Mouse (Mus musculus): ENCODE measurements around the gene Stk39.

Stk39 gene

DNA sequence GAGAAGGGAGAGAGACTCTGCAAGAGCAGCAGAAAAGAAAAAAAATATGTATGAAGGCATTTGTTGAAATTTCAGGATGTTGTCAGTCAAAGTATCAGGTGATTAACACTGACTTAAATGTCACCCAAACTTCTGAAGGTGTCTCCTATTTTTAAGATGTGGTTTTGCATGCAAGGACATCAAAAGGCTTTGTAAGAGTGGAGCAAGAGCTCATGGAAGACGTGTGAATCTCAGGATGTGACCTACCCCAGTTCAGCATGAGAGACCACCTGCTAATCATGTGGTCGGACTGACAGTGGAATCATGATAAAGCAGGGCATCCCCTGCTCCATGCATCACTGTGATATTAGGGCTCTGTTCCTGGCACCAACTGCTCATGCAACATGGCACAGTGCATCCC, 175.3 kb downstream of the Stk39 start:
- in situ Hi-C loops (cut with MboI, MseI), result no loop called here

DNA sequence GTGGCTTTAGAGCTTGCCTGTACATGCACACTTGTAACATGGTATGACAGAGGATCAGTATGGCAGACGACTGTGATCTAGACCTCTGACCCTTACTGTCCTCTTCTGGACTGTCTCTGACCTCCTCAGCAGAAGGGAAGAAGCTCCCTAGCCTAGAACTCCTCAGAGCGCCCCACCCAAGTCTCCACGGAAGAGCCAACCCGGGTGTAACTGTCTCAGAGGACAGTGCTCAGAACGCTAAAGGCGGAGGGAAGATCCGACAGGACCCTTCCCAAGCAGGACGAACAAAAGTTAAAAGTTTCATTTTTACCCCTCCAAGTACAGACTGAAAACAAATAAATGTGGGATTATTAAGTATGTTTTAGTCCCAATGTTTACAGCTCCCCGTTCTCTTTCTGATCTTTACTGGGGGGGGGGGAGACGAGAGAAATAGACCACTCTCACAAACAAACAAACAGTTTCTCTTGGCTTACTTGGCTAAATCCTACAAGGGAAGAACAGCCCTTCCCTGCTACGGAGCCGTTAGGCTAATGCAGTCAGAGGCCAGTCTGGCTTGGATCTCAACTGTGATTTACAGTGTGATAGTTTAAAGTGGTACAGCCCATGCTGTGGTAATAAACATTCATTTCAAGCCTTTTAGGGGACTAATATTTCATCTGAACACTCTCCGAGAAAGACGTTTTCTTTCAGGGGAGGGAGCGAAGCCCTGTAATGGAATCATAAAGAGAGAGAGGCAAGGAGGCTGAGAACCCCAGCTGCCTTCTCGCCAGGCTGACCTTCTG, 179.3 kb downstream of the Stk39 start:
- in situ Hi-C loops (cut with MboI, MseI), result no loop called here

DNA sequence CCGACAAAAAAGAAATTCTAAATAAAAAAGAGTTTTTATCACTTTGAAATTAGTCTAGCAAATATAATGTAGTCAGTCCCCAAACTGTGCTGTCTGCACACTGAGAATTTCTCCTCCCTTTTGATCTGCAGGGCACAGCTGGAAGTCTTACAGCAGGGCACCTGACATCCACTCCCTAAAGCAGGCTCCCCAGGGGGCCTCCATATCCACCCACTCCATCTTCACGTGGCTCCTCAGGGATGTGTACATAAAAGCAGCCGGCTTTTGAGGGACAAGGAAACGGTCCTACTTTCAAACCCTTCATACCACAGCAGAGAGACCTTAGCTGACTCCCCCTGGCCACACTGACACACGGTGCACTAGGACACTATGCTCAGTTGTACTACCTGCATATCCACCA, 180.2 kb downstream of the Stk39 start:
- in situ Hi-C loops (cut with MboI, MseI), result no loop called here

DNA sequence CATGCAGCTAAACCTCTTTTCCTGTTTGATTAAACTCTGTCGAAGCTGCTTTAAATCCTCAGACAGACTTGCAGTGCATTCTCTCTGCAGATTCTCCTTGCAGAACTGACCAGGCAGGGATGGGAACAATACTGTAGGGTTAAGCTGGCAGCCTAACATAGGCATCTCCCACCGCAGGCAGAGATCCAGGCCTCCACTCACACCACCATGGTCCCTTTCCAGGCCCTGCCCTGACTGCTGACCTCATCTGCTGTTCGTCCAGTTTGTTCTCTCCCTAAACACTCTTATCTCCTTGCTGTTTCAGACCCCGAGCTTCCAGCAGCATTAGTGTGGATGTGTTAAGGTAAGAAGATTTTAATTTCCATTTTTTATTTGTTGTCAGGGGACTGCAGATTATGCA, 182.1 kb downstream of the Stk39 start:
- in situ Hi-C loops (cut with MboI, MseI), result no loop called here

DNA sequence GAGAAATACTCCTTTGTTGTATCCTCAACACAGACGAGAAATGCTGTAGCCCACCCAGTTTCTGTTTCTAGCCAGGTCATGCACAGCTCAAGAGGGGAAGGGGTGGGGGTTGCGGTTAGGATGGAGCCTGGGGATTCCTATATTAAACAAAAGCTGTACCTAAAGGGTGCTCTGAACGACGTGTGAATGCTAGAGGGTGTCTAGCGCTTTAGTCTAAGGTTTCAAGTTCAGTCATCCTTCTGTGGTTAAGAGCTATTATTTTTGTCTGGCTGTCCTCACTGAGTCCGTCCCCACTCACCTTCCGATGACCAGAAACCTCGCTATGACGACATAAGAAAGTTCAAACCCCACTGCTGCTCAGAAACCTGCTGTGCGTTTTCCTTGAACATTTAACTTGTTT, 182.9 kb downstream of the Stk39 start:
- in situ Hi-C loops (cut with MboI, MseI), result no loop called here

DNA sequence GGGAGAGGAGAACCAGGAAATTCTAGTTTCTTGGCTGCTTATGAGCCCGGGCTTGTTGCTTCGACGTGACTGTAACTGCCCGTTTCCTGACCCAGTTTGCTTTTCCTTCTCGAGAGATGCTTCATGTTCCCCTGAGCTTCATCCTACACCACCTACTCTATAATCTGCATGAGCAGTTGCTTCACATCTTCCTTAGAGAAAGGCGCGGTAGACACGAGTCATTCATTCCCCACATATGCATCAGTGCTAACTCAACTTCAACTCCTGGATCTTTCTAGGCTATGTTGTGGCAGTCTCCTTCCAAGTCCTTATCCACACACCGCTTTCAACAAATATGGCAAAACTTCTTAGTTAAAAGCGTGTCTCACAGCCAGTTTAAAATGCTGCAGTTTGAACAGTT, 184.0 kb downstream of the Stk39 start:
- in situ Hi-C loops (cut with MboI, MseI), result no loop called here

DNA sequence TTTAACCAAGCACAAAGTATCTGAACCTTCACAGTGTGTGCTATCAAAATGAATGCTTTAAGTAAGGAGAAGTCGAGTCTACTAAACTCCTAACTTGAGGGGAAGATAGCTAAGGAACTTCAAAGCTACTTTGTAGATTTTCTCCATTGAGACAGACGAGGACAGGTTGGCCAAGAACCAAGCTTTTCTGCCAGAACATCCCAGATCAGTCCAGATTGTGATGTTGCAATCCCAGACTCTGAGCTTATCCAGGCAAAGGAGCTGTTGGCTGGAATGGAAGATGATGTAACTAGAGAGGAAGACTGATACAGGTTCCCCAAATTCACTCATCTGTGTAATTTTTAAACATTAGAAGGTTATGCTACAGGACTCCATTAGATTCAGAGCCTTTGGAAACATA, 187.7 kb downstream of the Stk39 start:
- in situ Hi-C loops (cut with MboI, MseI), result no loop called here

DNA sequence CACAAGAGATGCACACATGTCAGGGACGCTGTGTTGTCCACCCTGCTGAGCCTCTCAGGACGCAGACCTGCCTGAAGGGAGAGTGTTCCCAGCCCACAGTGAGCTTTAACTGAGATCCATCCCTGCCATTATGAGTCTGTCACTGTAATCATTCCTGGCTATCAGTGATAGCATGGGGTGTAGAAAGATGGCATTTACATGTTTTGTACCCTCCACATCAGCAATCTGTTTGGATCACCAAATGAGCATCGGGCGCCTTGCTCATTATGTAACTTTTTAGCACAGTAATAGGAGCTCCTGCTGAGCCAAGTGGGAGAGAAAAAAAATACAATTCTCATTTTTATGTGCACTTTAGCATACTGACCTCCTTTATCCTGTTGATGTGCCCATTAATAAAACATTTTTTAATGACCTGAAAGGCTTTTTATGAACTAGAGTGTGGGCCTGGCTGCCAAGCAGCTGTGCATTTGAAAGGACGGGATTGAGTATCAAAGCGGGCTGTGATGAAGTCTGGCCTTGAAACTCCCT, 189.0 kb downstream of the Stk39 start:
- in situ Hi-C loops (cut with MboI, MseI), result no loop called here

DNA sequence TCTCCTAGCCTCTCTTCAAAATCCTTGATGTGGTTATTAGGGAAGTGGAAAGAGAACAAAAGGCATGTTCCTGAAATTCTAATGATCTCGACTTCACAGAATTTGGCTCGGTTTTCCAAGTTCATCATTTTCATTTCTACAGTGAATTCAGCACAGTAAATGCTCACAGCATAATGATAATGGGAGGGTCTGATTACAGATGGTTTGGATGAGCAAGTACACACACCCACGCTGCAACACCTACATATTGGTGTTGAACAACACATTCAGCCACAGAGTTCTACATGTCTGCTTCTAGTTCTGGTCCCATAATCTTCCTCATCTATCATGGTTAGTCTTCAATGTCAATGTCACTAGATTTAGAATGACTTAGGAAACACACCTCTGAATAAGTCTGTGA, 190.5 kb downstream of the Stk39 start:
- in situ Hi-C loops (cut with MboI, MseI), result no loop called here

DNA sequence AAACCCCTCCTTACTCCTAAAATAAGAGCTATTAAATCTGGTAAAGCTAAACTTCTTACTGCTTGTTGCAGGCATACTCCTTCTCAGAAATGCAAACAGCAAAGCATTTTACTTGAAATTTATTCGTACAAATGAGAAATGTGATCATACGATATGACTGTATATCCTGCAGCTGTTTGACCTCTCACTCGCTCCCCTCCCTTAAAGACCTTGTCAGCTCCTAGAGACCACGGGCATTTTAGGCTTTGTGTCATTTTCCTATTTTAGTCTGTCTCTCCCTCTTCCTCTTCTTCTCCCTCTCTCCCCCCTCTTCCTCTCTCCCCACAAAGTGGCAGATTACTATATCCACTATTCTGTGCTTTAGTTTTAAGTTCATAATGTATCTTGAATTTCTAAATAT, 200.8 kb downstream of the Stk39 start:
- in situ Hi-C loops (cut with MboI, MseI), result no loop called here

DNA sequence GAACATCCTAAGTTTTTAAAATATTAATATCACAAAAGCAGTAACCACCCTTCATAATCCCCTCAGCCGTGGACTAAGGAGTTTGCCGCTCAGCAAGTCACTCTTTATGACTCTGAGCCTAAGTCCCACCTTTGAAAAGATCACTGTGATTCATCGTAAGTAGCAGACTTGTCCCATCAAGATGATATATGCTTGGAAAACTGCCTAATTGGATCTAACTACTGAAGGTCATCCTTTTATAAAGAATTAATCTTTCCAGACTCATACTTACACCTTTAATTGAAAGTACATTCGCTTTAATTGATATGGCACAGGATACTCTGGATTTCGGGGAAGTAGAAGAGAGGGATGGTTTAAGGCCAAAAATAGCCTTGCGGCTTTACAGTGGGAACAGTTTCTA, 201.2 kb downstream of the Stk39 start:
- in situ Hi-C loops (cut with MboI, MseI), result no loop called here

DNA sequence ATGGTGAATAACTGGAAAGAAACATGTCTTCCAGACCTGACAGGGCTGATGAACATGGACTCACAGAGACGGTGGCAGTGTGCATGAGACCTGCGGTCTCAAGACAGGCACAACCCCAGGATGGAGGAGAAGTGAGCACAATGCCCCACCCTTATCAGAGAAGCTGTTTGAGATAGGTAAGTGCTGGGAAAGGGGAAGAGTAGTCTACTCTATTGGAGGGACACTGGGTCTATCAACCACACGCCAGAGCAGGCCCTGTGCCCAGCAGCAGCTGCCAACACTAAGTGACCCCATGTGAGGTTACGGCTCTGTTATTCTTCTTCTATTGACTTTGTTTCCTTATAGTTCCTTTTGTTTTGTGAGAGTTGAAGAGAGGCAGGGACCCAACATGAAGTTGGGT, 202.4 kb downstream of the Stk39 start:
- in situ Hi-C loops (cut with MboI, MseI), result no loop called here

DNA sequence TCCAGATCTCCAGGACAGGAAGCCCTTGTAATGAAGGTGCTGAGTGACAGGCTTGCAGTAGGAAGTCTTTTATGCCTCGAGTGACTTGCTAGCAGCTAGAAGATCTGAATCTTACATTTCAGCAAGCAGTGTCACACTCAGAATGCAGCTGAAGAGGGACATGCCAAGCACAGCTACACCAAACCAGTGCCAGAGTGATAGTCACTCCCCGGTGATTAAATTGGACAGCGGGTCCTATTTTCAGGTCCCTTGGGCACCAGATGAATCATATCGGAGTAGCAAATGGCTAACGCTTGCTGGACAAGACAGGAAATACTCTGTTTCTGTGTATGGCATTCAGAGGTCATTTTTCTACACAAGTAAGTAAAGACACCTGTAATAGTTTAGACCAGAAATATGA, 207.2 kb downstream of the Stk39 start:
- in situ Hi-C loops (cut with MboI, MseI), result no loop called here

DNA sequence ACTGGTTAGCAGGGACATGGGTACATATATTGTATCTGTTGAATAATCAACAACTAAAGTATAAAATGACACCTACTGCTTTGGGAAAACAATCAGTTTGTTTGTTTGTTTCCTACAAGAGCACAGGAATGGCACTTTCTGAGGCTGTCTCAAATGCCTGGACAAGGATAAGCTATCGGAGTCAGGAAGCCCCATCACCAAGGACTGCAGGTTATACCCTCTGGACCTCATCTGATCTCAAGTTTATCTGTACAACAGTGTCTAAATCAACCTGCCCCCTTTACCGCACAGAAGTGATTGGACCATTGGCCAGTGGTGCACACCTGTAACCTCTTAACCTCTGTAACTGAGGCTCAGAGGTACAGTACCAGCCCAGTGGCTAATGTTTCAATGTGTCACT, 211.2 kb downstream of the Stk39 start:
- in situ Hi-C loops (cut with MboI, MseI), result no loop called here

DNA sequence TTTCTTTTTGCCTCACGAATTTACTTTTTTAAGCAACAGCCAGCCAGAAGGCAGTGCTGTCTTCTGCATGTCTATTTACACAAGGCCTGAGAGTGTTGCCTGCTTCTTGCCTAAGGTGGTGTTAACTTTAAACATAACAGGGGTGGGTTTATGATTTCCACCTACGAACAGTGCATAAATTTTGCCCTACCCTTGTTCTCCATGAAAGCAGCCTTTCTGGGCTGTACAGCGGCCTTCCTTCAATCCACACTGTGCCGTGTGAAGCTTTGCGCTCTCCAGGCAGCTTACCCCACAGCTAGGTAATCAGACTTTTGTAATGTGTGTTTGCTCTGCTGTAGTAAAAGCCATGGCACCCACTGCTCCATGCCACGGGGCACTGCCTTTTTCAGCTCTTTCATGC, 214.5 kb downstream of the Stk39 start:
- in situ Hi-C loops (cut with MboI, MseI), result no loop called here

DNA sequence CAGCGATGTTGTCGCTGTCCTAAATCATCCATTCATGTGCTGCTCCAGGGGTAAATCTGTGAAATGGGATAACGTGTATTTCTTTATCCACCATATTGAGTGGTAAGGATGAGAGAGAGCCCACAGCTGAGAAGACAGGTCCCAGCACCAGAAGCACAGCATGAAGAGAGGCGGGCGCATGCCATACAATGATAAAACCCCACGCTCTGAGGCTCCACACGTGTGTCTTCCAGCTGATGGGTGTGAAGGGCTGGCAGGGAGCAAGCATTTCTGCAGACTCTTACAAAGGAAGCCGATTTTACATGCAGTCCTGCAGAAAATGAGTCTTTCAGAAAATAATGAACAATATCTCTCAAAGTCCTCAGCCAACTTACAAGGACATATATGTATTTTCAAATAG, 215.6 kb downstream of the Stk39 start:
- in situ Hi-C loops (cut with MboI, MseI), result no loop called here

DNA sequence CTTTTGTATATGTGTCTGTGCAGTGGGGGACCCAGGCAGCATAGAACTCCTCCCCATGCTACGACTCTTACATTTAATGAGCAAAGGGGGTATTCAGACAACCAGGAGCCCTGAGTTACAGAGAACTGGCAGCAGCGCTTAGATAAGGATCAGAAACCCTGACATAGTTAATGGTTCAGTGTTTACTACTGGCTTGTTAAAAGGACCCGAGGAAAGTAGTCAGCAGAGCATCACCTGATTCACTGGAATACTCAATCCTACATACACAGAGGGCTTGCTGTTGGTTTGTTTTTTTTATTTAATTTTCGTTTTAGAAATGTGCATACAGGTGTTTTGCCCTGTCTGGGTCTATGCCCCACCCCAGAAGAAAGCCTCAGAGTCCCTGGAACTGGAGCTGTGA, 217.3 kb downstream of the Stk39 start:
- in situ Hi-C loops (cut with MboI, MseI), result no loop called here

DNA sequence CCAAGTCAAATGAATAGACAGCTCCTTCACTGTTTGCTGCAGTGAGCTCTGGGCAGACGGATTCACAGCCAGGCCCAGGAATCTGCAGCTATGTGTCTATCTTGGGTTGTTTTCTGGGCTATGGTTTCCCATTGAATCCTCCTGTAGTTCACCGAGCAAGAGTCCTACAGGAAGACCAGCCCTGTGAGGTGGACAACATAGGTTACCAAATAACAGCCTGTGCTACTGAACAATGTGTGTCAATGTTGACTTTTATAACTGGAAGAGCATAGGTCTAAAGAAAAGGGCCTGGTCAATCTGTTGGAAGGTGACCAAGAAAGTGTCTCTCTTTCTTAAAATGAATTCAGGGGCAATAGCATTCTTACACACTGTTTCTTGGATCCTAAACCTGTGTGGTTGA, 218.8 kb downstream of the Stk39 start:
- in situ Hi-C loops (cut with MboI, MseI), result no loop called here

DNA sequence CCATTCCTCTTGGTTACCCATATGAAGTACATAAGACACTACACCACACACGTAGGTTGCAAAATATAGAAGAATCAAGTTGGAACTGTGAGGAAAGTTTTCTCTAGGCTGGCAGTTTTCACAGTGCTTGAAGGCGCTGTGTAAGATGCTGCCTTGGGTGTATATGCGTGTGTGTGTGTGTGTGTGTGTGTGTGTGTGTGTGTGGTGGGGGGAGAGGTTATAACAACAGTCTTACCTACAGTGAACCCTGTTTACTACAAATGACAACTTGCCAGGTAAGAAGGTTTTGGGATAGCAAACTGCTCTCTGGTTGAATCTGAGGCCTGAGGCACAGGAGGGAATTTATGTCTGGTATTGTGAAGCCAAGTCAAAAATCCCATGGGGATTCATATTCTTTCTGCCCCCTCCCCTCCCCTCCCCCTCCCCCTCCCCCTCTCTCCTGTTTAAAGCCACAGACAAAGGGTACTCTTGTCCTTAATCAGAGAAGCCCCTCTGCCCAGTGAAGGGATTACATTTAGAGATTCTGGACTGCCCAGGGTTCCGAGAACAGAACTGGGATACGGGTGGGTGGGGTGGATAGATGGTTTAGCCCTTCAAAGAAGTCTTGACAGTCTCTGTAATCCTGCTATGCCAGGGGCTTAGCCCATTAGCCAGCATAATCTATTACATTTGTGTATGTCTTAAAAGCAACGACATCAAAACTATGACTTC, 219.9 kb downstream of the Stk39 start:
- in situ Hi-C loops (cut with MboI, MseI), result no loop called here

DNA sequence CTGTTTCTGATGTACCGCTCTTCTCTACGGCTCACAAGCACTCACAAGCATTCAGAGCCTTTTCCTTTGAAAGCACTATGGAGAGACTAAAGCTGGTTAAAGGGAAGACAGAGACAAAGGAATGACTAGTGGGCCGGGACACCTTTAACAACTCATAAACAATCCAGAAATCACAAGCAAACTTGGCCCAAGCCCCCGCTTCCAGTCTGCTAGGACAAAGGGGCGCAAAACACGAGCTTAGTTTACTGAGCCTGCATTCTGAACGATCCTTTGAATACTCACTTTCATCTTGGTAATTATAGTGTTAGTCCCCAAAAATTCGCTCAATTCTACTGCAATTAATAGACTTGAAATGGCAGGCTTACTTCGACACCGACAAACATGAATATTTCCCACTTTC, 221.2 kb downstream of the Stk39 start:
- in situ Hi-C loops (cut with MboI, MseI), result no loop called here

DNA sequence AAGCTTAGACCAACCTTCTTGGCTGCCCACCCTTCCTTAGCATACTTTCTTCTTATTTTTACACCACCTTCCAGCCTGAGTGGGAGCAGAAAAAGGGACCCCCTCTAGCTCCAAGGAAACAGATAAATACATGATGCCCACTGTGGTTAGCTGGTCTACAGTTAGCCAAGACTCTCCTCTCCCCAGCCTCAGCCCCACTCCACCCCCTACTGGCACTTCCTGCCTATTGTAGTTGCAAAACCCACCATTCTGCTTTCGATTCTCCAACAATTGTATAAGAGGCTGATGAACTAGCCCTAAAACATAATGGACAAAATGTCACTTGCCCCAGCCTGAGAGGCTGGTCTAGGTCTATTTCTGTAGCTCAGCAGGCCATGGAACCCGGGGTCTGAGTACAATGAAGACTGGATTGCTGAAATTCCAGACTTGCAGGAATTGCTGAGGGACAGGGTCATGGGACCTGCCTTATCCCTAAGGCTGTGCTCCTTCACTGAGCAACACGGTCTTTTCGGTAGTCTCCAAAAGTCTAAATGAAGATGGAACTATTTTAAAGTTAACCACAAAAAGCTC, 222.1 kb downstream of the Stk39 start:
- in situ Hi-C loops (cut with MboI, MseI), result no loop called here

DNA sequence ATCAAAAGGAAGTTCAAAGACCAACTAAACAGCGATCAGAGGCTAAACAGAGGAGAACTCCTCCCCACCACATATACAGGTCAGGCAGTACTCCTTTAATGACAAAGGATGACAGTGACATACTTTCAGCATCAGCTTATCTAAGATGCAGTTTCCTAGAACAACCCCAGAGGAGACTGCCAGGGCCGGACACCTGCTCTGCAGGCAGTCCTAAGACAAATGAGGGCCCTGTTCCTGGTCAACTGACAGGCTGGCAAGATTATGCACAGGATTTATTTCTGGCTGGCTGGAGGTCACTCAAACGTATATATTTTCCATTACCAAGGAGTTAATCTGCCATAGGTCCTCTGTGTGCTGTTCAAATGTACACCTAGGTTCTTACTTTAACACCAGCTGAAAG, 225.8 kb downstream of the Stk39 start:
- in situ Hi-C loops (cut with MboI, MseI), result no loop called here

DNA sequence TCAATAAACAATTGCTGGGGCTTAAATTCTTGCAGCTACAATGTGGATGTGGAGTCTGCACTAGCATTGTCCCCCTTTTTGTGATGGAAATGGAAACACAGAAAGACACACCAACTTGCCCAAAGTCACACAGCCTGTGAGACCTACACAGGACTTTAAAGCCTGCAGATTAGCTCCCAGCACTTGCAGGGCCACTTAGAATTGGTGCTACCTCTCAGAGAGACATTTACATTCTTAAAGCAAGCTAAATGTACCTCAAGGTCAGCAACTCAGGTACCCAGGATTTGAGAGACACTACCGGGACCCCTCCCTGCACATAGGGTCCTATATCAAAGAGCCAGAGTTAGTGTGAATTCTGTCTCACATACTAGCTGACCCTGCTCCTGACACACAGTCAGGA, 227.5 kb downstream of the Stk39 start:
- in situ Hi-C loops (cut with MboI, MseI), result no loop called here
